Mouse (Mus musculus): Measurements from ENCODE around the gene E2f1.

DNA sequence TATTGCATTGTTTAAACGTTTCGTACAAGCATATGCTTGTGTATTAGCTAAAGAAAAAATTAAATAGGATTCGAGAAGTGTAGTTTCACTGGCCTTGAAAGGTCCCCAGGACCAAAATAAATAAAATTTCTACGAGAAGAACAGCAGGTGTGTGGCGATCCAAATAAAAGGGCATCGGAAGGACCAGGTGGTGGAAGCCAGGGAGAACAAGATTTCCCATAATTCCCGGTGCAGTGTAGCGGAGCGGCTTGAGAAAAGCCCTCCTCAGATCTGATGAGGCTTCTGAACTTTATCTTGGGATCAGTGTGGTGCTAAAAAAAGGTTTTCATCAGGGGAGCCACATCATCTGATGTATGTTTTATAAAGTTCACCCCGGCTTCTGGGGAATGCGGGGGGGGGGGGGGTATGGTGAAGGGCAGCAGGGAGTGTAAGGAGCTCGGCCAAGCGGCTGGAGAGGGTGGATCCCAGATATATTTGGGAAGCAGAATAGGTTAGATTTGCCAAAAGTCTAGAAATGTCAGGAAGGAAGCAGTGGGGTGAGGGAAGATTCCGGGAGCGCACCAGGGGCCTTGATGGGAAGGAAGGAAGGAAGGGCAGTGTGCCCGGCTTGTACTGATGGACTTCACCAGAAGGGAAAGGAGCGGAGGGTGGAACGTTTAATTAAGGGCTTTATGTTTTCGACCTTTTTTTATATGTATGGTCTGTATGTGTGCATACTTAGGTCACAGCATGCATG lies 45.3 kb upstream of the E2f1 start:
- TF ChIP-seq POLR2A (IDR thresholded peaks at IDR 0.05; ENCODE audit: low read depth, low read length) (no peak), CTCF (IDR thresholded peaks at IDR 0.05; ENCODE audit: borderline replicate concordance, insufficient read depth, low read length) (no peak)

All from embryonic fibroblast, embryonic 13.5 days (primary cell).